Mouse (Mus musculus) megakaryocyte, embryonic 14.5 days (primary cell): Measurements from ENCODE around the gene Crb2. TPM values are rescaled to one million over a fixed set of nuclear protein-coding genes. Genes with fewer than 3 reads are reported as not detected.

Experiments used
- H3K27me3 ChIP-seq: replicated peaks from 2 replicates; pipeline ENCODE3; 2012; ENCODE audit warnings: inconsistent platforms
- H3K36me3 ChIP-seq: replicated peaks from 2 replicates; pipeline ENCODE3; 2012; ENCODE audit warnings: low read length, inconsistent platforms, mixed read lengths
- H3K4me1 ChIP-seq: 2 replicates; pipeline ENCODE4 v1.6.1; 2012; ENCODE audit warnings: inconsistent platforms
- H3K4me3 ChIP-seq: replicated peaks from 2 replicates; pipeline ENCODE3; 2012; ENCODE audit warnings: moderate library complexity, mild to moderate bottlenecking, inconsistent platforms
- H3K9me3 ChIP-seq: 2 replicates; pipeline ENCODE4 v1.6.1; 2012; ENCODE audit warnings: inconsistent platforms
- FLI1 ChIP-seq: IDR thresholded peaks from 2 replicates; pipeline ENCODE4 v1.6.1; 2012; ENCODE audit warnings: low read length, inconsistent platforms, mixed read lengths
- GATA1 ChIP-seq: IDR thresholded peaks from 3 replicates; pipeline ENCODE4 v1.6.1; 2012; ENCODE audit warnings: mixed read lengths, low read length, inconsistent platforms, borderline replicate concordance
- polyA plus RNA-seq: library from polyadenylated mRNA; stranded (reverse); fragments of >175 nt; gene quantifications from 2 replicates; pipeline ENCODE4 v1.2.3, GENCODE M21; 2012; ENCODE audit warnings: low replicate concordance; ENCODE audit not compliant: insufficient read depth

Crb2 gene
- not detected in 2 replicates for polyA plus RNA-seq

GRCm38 (mm10) chr2:37776016-37776415 is at the start of gene Crb2:
Gene Crb2 (plus strand): TSS chr2:37776249.
- Histone ChIP-seq H3K4me3 (no peak within 1 kb of the TSS), H3K4me1 (peaks cover 37% of the 10 kb centered on the region), H3K9me3 (no peaks in the 10 kb centered on the region), H3K36me3 (no peaks in the 10 kb centered on the region), H3K27me3 (peaks cover 63% of the 10 kb centered on the region)
- TF ChIP-seq FLI1 (no peak), GATA1 (no peak)

- Histone ChIP-seq H3K27me3 (peaks cover 15% of the 10 kb centered on the region), H3K36me3 (no peaks in the 10 kb centered on the region), H3K4me1 (peaks cover 21% of the 10 kb centered on the region), H3K9me3 (peaks cover 18% of the 10 kb centered on the region), H3K4me3 (no peak overlapping the region)
- TF ChIP-seq GATA1, result no peak
- no peak for TF ChIP-seq FLI1
These were observed 44.7 kb upstream of the Crb2 start for GRCm38 (mm10) chr2:37731241-37731801.

GRCm38 (mm10) chr2:37734979-37735806 is 40.9 kb upstream of the Crb2 start:
- TF ChIP-seq FLI1 (no peak), GATA1 (no peak)
- Histone ChIP-seq H3K27me3 (peaks cover 29% of the 10 kb centered on the region), H3K9me3 (no peaks in the 10 kb centered on the region), H3K36me3 (no peaks in the 10 kb centered on the region), H3K4me1 (peaks cover 26% of the 10 kb centered on the region), H3K4me3 (peak overlapping the region; percentile 80)

- Histone ChIP-seq H3K9me3 (no peaks in the 10 kb centered on the region), H3K27me3 (peaks cover 31% of the 10 kb centered on the region), H3K4me3 (peak overlapping the region; percentile 80), H3K4me1 (peaks cover 26% of the 10 kb centered on the region), H3K36me3 (no peaks in the 10 kb centered on the region)
- TF ChIP-seq FLI1 (no peak), GATA1 (no peak)
These were observed 40.3 kb upstream of the Crb2 start for GRCm38 (mm10) chr2:37735807-37736188.

- TF ChIP-seq FLI1 (no peak), GATA1 (no peak)
- Histone ChIP-seq H3K9me3 (no peaks in the 10 kb centered on the region), H3K4me3 (no peak overlapping the region), H3K36me3 (no peaks in the 10 kb centered on the region), H3K27me3 (peaks cover 38% of the 10 kb centered on the region), H3K4me1 (no peaks in the 10 kb centered on the region)
These were observed 34.1 kb upstream of the Crb2 start for GRCm38 (mm10) chr2:37741806-37742554.

GRCm38 (mm10) chr2:37744773-37745395 is 31.2 kb upstream of the Crb2 start:
- peaks cover 52% of the 10 kb centered on the region for H3K27me3 ChIP-seq
- no peak overlapping the region for H3K4me3 ChIP-seq
- H3K9me3 ChIP-seq, result no peaks in the 10 kb centered on the region
- TF ChIP-seq FLI1 (no peak), GATA1 (no peak)
- H3K36me3 ChIP-seq, result no peaks in the 10 kb centered on the region
- H3K4me1 ChIP-seq, result no peaks in the 10 kb centered on the region

GRCm38 (mm10) chr2:37746293-37747049 is 29.6 kb upstream of the Crb2 start:
- H3K4me3 ChIP-seq, result no peak overlapping the region
- no peaks in the 10 kb centered on the region for H3K4me1 ChIP-seq
- H3K36me3 ChIP-seq, result no peaks in the 10 kb centered on the region
- H3K9me3 ChIP-seq, result no peaks in the 10 kb centered on the region
- TF ChIP-seq GATA1, result no peak
- no peak for TF ChIP-seq FLI1
- peaks cover 61% of the 10 kb centered on the region for H3K27me3 ChIP-seq

- Histone ChIP-seq H3K4me3 (no peak overlapping the region), H3K36me3 (no peaks in the 10 kb centered on the region), H3K27me3 (peaks cover 63% of the 10 kb centered on the region), H3K9me3 (no peaks in the 10 kb centered on the region), H3K4me1 (peaks cover 5% of the 10 kb centered on the region; the same call in 1 of the 2 replicates)
- TF ChIP-seq FLI1 (no peak), GATA1 (no peak)
These were observed 28.1 kb upstream of the Crb2 start for GRCm38 (mm10) chr2:37747909-37748308.

- Histone ChIP-seq H3K27me3 (peaks cover 68% of the 10 kb centered on the region), H3K4me3 (no peak overlapping the region), H3K36me3 (no peaks in the 10 kb centered on the region), H3K4me1 (peaks cover 5% of the 10 kb centered on the region; the same call in 1 of the 2 replicates), H3K9me3 (no peaks in the 10 kb centered on the region)
- TF ChIP-seq FLI1 (no peak), GATA1 (no peak)
These were observed 27.5 kb upstream of the Crb2 start for GRCm38 (mm10) chr2:37748442-37749066.
